Mouse (Mus musculus) ES-E14 (cell line): ENCODE results near the gene Kif18b.

Source experiments
- HCFC1 ChIP-seq: IDR thresholded peaks from 2 replicates; pipeline ENCODE4 v1.6.1; 2012; ENCODE audit warnings: low read length, inconsistent platforms, borderline replicate concordance; ENCODE audit not compliant: insufficient read depth
- MAFK ChIP-seq: IDR thresholded peaks from 2 replicates; pipeline ENCODE4 v1.6.1; 2014; ENCODE audit warnings: mild to moderate bottlenecking, low read depth, low read length, inconsistent platforms; ENCODE audit not compliant: insufficient read depth
- ZC3H11A ChIP-seq: IDR thresholded peaks from 2 replicates; pipeline ENCODE4 v1.6.1; 2012; ENCODE audit warnings: low read depth, mild to moderate bottlenecking, inconsistent platforms, low read length, borderline replicate concordance
- ZNF384 ChIP-seq: IDR thresholded peaks from 2 replicates; pipeline ENCODE4 v1.6.1; 2012; ENCODE audit warnings: low read depth, low read length, inconsistent platforms

DNA sequence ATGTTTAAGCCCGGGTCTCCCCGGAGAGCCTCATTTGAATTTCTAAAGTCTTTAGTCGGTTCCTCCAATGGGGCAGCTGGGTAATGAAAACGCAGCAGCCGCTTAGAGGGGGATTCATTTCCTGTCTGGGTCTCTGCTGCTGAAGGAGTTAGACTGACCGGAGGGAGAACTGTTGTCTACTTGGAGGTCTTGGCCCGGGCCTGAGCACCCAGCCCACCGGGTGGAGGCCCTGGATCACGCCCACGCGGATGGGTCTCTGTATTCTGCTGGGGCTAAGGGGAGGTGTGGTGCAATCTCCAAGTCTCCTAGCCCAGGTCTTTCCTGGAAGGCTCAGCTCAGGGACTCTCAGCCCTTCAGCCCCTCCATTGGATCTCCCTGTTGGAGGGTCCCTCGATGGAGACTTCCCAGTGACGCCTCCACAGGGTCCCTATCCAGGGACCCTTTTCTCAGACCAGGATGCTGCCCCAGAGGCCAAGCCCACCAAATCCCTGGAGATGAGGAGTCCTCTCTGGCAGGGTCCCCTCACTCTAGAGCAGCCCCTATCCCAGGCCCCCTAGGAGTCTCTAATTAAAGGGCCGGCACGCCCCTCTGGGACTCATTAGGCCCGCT lies 38.4 kb upstream of the Kif18b start:
- TF ChIP-seq HCFC1 (no peak), ZC3H11A (no peak), MAFK (no peak), ZNF384 (no peak)
